In genomic region chr1:173414631-173415030, GRCm38 (mm10) we compare ENCODE assay signal across 18 mouse cellular contexts.
"Had no signal": no experiment of that assay in that cellular context is flagged by ENCODE, and none has a peak within 500 bp of the region (broad histone marks: within the 10 kb centered on the region; RNA-seq: fewer than 3 reads in every experiment).

No protein-coding gene starts in this region.

- H3K9me3 ChIP-seq: intestine, embryonic 15.5 days; kidney, embryonic 15.5 days; liver, embryonic 15.5 days; midbrain, embryonic 12.5 days; midbrain, embryonic 15.5 days had no signal

- DNase-seq: kidney, adult 11 months; kidney, adult 8-10 months; kidney, postnatal 10 days; kidney, postnatal 36 days; left cerebral cortex, postnatal 4 days; lung, adult 2 months; lung, postnatal 14 days; lung, postnatal 4 days; retina, postnatal 1 day; right cerebral cortex, postnatal 25 days; thymus, adult 18-20 months; thymus, postnatal 36 days had no signal

- ATAC-seq: hindbrain, embryonic 16.5 days; intestine, embryonic 15.5 days; midbrain, embryonic 15.5 days had no signal

- H3K36me3 ChIP-seq: intestine, embryonic 15.5 days; kidney, embryonic 15.5 days; liver, embryonic 15.5 days; midbrain, embryonic 15.5 days had no signal

- H3K4me1 ChIP-seq: intestine, embryonic 15.5 days; kidney, embryonic 15.5 days; liver, embryonic 15.5 days; midbrain, embryonic 12.5 days; midbrain, embryonic 15.5 days had no signal

- H3K4me2 ChIP-seq: intestine, embryonic 15.5 days; kidney, embryonic 15.5 days; liver, embryonic 15.5 days; midbrain, embryonic 12.5 days; midbrain, embryonic 15.5 days had no signal

- H3K27me3 ChIP-seq: intestine, embryonic 15.5 days; kidney, embryonic 15.5 days; liver, embryonic 15.5 days; midbrain, embryonic 12.5 days; midbrain, embryonic 15.5 days had no signal

- H3K27ac ChIP-seq: intestine, embryonic 15.5 days; kidney, embryonic 15.5 days; liver, embryonic 15.5 days; midbrain, embryonic 12.5 days; midbrain, embryonic 15.5 days had no signal

- H3K4me3 ChIP-seq: intestine, embryonic 15.5 days; kidney, embryonic 15.5 days; liver, embryonic 15.5 days; midbrain, embryonic 12.5 days; midbrain, embryonic 15.5 days had no signal

- H3K9ac ChIP-seq: intestine, embryonic 15.5 days; kidney, embryonic 15.5 days; liver, embryonic 15.5 days; midbrain, embryonic 12.5 days; midbrain, embryonic 15.5 days had no signal
